Mouse (Mus musculus): ENCODE measurements around the gene Phactr2. TPM values are rescaled to one million over a fixed set of nuclear protein-coding genes. Genes with fewer than 3 reads are reported as not detected.

Phactr2 gene
- polyA plus RNA-seq, 1 experiment from 2014 or later, result 13.2 TPM

Other genes starting within 250 kb of the Phactr2 start
- gene Fuca2, start 25.1 kb upstream of the Phactr2 start, polyA plus RNA-seq (2016; fragmentation: Nextera tagmentation; extraction: Ambion mirVana), result 25.1 and 27.7 TPM in 2 replicates
- 3.2 and 3.5 TPM in 2 replicates for gene Adat2, start 78.5 kb upstream of the Phactr2 start, polyA plus RNA-seq (2016; fragmentation: Nextera tagmentation; extraction: Ambion mirVana)
- 21.1 and 27.4 TPM in 2 replicates for gene Pex3, start 78.7 kb upstream of the Phactr2 start, polyA plus RNA-seq (2016; fragmentation: Nextera tagmentation; extraction: Ambion mirVana)